Mouse (Mus musculus): Measurements from ENCODE around the gene Shcbp1. TPM values are rescaled to one million over a fixed set of nuclear protein-coding genes. Genes with fewer than 3 reads are reported as not detected.

The Shcbp1 gene
- total and polyA plus RNA-seq, 3 experiments: 39.9 to 90.8 (median 48.2) TPM

Other genes with a start within 250 kb of the Shcbp1 start
- gene Zfp958, start 166.4 kb downstream of the Shcbp1 start, total RNA-seq (2012; rRNA removed): 10.4 and 14.1 TPM in 2 replicates
- gene Zfp958, start 166.4 kb downstream of the Shcbp1 start, total RNA-seq (2014; rRNA removed): 38.7 and 46.4 TPM in 2 replicates
- 15.6 and 17.7 TPM in 2 replicates for gene Zfp958, start 166.4 kb downstream of the Shcbp1 start, polyA plus RNA-seq (2012; ENCODE audit: insufficient read length, low read depth)

All from CH12.LX (cell line).